ENCODE assay signal across 23 mouse cellular contexts in genomic region chr17:49545424-49545823, GRCm38 (mm10). TPM values are rescaled to one million over a fixed set of nuclear protein-coding genes. Genes with fewer than 3 reads are reported as not detected.
"Had no signal": no experiment of that assay in that cellular context is flagged by ENCODE, and none has a peak within 500 bp of the region (broad histone marks: within the 10 kb centered on the region; RNA-seq: fewer than 3 reads in every experiment).

No protein-coding gene starts in this region.

- H3K4me3 ChIP-seq: heart, adult 2 months; hindbrain, embryonic 13.5 days; hindbrain, embryonic 15.5 days; kidney, embryonic 15.5 days; limb, embryonic 13.5 days; limb, embryonic 15.5 days; liver, embryonic 12.5 days had no signal

- H3K27ac ChIP-seq: heart, adult 2 months; hindbrain, embryonic 13.5 days; hindbrain, embryonic 15.5 days; hindbrain, postnatal 0 days; kidney, embryonic 15.5 days; kidney, postnatal 0 days; limb, embryonic 13.5 days; limb, embryonic 15.5 days; liver, embryonic 12.5 days had no signal

- DNase-seq: gastrocnemius, postnatal 14 days; gastrocnemius, postnatal 36 days; heart, adult 11 months; heart, adult 2 months; heart, postnatal 10 days; heart, postnatal 36 days; kidney, adult 11 months; kidney, adult 2 months; kidney, adult 9 months; kidney, postnatal 14 days; kidney, postnatal 36 days; layer of hippocampus, adult 9-11 months; layer of hippocampus, postnatal 36 days; left cerebral cortex, postnatal 4 days had no signal

- H3K4me1 ChIP-seq: liver, embryonic 12.5 days had no signal

- H3K27me3 ChIP-seq: hindbrain, embryonic 13.5 days; hindbrain, embryonic 15.5 days; kidney, embryonic 15.5 days; limb, embryonic 13.5 days; limb, embryonic 15.5 days; liver, embryonic 12.5 days had no signal

RNA-seq across cellular contexts. Expression of gene Daam2, which starts 18.7 kb away (rescaled TPM):
- total RNA-seq: hematopoietic stem cell, adult 5-6 weeks had no signal
